Mouse (Mus musculus) hindbrain, embryonic 14.5 days (tissue): ENCODE data around the gene Galnt18. TPM values are rescaled to one million over a fixed set of nuclear protein-coding genes. Genes with fewer than 3 reads are reported as not detected.

Experiments
- ATAC-seq: fragments of 200-750 bp; cut with Nextera tagmentation; 2 replicates; pipeline ENCODE4 v1.8.0; 2017; ENCODE audit warnings: moderate number of reproducible peaks, mild to moderate bottlenecking, moderate TSS enrichment, moderate library complexity; ENCODE audit not compliant: low FRiP score
- DNase-seq: peaks from one replicate; pipeline ENCODE4 v3.0.0-alpha.2; 2015; ENCODE audit warnings: low spot score
- H3K27ac ChIP-seq: fragments of 300-500 bp; sonication (generic); 2 replicates; pipeline ENCODE4 v1.5.1; 2014; ENCODE audit warnings: mild to moderate bottlenecking, moderate library complexity
- H3K27me3 ChIP-seq: fragments of 300-500 bp; sonication (generic); 2 replicates; pipeline ENCODE4 v1.6.1; 2014; ENCODE audit warnings: mild to moderate bottlenecking, low read length, mixed read lengths; ENCODE audit not compliant: control insufficient read depth, insufficient read depth
- H3K36me3 ChIP-seq: fragments of 300-500 bp; sonication (generic); replicated peaks from 2 replicates; pipeline ENCODE4 v1.6.1; 2014; ENCODE audit not compliant: control insufficient read depth, insufficient read depth
- H3K4me1 ChIP-seq: fragments of 300-500 bp; sonication (generic); replicated peaks from 2 replicates; pipeline ENCODE4 v1.6.1; 2014; ENCODE audit warnings: antibody characterized with exemption, low read length, mixed read lengths; ENCODE audit not compliant: control insufficient read depth, insufficient read depth
- H3K4me2 ChIP-seq: fragments of 300-500 bp; sonication (generic); replicated peaks from 2 replicates; pipeline ENCODE4 v1.6.1; 2014; ENCODE audit warnings: mild to moderate bottlenecking, moderate library complexity
- H3K4me3 ChIP-seq: fragments of 300-500 bp; sonication (generic); replicated peaks from 2 replicates; pipeline ENCODE4 v1.5.1; 2014; ENCODE audit warnings: mild to moderate bottlenecking, low read length
- H3K9ac ChIP-seq: fragments of 300-500 bp; sonication (generic); 2 replicates; pipeline ENCODE4 v1.6.1; 2014
- H3K9me3 ChIP-seq: fragments of 300-500 bp; sonication (generic); 2 replicates; pipeline ENCODE4 v1.6.1; 2016; ENCODE audit warnings: low read length; ENCODE audit not compliant: control insufficient read depth
- WGBS: fragments of 180-500 bp; shearing (Covaris S2); extraction: QIAGEN DNeasy Blood & Tissue Kit; methylation state at CpG from one replicate; pipeline ENCODE4 v1.1.7; 2014; 5-methylcytosine and 5-hydroxymethylcytosine counted together
- polyA plus RNA-seq: library from polyadenylated mRNA; unstranded; fragments of >200 nt; fragmentation: Nextera tagmentation; extraction: Ambion mirVana; gene quantifications from 2 replicates; pipeline ENCODE4 v1.2.1, GENCODE M21; 2014

Gene Galnt18
- polyA plus RNA-seq, 1 experiment from 2014 or later, result 10.9 TPM

- Histone ChIP-seq H3K36me3 (no peaks in the 10 kb centered on the region), H3K27ac (no peak overlapping the region), H3K9me3 (no peaks in the 10 kb centered on the region), H3K4me2 (no peak overlapping the region), H3K4me3 (no peak overlapping the region), H3K4me1 (peaks cover 25% of the 10 kb centered on the region), H3K9ac (no peak overlapping the region), H3K27me3 (no peaks in the 10 kb centered on the region)
- DNase-seq (no peak), ATAC-seq (no peak)
- WGBS, result 59% methylated on average over 1 of the region's 1 CpGs
Measured at GRCm38 (mm10) chr7:111545614-111546013, 234.2 kb downstream of the Galnt18 start.

DNA sequence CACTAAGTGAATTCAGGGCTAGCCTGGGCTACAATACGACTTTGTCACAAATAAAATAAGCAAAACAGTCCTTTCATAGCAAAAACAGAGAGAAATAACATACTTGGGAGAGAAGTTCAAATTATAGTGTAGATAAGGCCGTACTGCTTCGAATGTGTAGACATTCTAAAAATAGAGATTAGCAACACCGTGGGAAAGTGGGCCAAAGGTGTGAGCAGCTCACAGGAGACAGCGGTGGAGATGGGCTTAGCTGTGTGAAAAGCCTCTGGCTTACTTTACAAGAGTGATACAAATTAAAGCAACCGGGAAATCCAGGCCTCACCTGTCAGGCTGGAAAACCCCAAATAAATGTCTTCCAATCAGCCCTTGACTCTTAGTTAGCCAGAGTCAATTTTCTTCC is 241.8 kb downstream of the Galnt18 start:
- Histone ChIP-seq H3K4me1 (no peaks in the 10 kb centered on the region), H3K4me3 (no peak overlapping the region), H3K4me2 (no peak overlapping the region), H3K27me3 (no peaks in the 10 kb centered on the region), H3K27ac (no peak overlapping the region), H3K36me3 (no peaks in the 10 kb centered on the region), H3K9me3 (no peaks in the 10 kb centered on the region), H3K9ac (no peak overlapping the region)
- no peak for ATAC-seq
- no peak for DNase-seq
- 83% methylated on average over 6 of the region's 6 CpGs for WGBS

DNA sequence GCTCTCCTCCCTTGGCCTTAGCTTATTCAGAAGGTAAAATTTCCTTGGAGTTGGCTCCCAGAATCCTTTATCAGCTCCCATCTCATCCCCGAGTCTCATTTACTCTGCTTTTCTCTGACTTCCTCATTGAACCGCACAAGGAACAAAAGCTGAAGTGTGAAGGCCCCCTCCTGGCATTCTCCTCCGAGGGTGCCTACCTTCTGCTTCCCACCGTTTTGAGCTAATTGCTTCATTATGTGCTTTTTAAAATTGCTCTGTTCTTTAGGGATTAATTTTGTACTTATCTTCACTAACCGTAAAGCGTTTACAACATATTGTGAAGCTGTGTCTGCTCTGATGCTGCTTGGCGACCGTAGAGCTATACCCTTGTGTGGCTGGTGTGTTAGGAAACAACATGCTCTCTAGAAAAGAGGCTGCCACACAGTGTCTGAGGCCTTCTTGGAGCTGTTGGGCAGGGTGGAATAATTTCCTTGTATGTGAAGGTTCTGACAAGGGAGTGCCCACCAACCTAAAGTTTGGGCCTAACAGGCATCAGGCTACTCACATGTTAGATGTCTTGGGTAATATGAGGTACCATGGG is 244.9 kb downstream of the Galnt18 start:
- Histone ChIP-seq H3K4me2 (no peak overlapping the region), H3K36me3 (no peaks in the 10 kb centered on the region), H3K27ac (no peak overlapping the region; the same call in 1 of the 2 replicates), H3K4me1 (no peaks in the 10 kb centered on the region), H3K9me3 (no peaks in the 10 kb centered on the region), H3K4me3 (no peak overlapping the region), H3K27me3 (no peaks in the 10 kb centered on the region), H3K9ac (no peak overlapping the region)
- DNase-seq (no peak), ATAC-seq (no peak)
- WGBS, result 53% methylated on average over 8 of the region's 8 CpGs

GRCm38 (mm10) chr7:111528961-111529643 is 250.7 kb downstream of the Galnt18 start:
- H3K4me2 ChIP-seq, result no peak overlapping the region

DNA sequence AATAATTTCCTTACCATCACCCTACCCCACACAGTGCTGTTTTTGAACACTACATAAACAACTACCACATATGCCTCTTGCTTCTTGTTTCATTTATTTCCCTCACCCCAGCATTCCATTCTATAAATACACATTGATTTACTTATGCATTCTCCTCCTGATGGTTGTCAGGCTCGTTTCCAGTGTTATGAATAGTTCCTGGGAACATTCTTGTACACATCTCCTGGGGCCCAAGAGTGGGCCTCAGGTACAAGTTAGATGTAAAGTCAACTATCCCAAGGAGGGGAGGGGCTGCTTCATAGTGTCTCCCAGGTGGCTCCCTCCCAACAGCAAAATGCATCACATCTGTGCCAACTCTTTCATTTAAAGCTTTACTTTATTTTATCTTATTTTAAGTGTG is 251.3 kb downstream of the Galnt18 start:
- no peak overlapping the region for H3K27ac ChIP-seq
- H3K9ac ChIP-seq, result no peak overlapping the region
- no peak overlapping the region for H3K4me2 ChIP-seq
- no peaks in the 10 kb centered on the region for H3K27me3 ChIP-seq
- DNase-seq (no peak), ATAC-seq (no peak)
- WGBS, result 53% methylated on average over 1 of the region's 1 CpGs
- no peak overlapping the region for H3K4me3 ChIP-seq
- no peaks in the 10 kb centered on the region for H3K36me3 ChIP-seq
- H3K4me1 ChIP-seq, result no peaks in the 10 kb centered on the region
- H3K9me3 ChIP-seq, result no peaks in the 10 kb centered on the region

More at GRCm38 (mm10) chr7:111528961-111529643, 250.7 kb downstream of the Galnt18 start:
- H3K27me3 ChIP-seq, result no peaks in the 10 kb centered on the region
- H3K9ac ChIP-seq, result no peak overlapping the region
- ATAC-seq (no peak), DNase-seq (no peak)
- H3K27ac ChIP-seq, result no peak overlapping the region
- WGBS, result 92% methylated on average over 3 of the region's 3 CpGs
- no peaks in the 10 kb centered on the region for H3K36me3 ChIP-seq
- H3K4me1 ChIP-seq, result no peaks in the 10 kb centered on the region
- no peaks in the 10 kb centered on the region for H3K9me3 ChIP-seq
- no peak overlapping the region for H3K4me3 ChIP-seq

DNA sequence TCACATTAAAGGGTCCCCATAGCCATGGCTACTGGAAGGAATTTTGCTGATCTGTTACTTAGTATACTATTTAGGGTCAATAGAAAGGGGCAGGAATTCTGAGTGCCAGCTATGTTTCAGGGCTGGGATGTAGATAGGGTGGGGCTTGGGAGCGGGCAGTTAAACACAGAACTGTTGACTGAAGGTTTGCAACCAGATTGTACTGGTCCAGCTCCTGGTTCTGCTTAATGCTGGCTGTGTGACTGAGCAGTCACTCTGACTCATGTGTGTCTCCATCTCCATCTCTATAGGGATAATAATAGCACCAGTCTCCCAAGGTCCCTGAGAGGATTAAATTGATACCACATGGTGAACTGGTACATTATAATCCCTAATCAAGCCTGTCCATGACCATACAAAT is 258.9 kb downstream of the Galnt18 start:
- Histone ChIP-seq H3K36me3 (no peaks in the 10 kb centered on the region), H3K27me3 (no peaks in the 10 kb centered on the region), H3K4me3 (no peak overlapping the region), H3K4me1 (no peaks in the 10 kb centered on the region), H3K4me2 (no peak overlapping the region), H3K9ac (no peak overlapping the region), H3K27ac (no peak overlapping the region), H3K9me3 (no peaks in the 10 kb centered on the region)
- no peak for ATAC-seq
- WGBS, result 87% methylated on average over 1 of the region's 1 CpGs
- DNase-seq, result no peak

DNA sequence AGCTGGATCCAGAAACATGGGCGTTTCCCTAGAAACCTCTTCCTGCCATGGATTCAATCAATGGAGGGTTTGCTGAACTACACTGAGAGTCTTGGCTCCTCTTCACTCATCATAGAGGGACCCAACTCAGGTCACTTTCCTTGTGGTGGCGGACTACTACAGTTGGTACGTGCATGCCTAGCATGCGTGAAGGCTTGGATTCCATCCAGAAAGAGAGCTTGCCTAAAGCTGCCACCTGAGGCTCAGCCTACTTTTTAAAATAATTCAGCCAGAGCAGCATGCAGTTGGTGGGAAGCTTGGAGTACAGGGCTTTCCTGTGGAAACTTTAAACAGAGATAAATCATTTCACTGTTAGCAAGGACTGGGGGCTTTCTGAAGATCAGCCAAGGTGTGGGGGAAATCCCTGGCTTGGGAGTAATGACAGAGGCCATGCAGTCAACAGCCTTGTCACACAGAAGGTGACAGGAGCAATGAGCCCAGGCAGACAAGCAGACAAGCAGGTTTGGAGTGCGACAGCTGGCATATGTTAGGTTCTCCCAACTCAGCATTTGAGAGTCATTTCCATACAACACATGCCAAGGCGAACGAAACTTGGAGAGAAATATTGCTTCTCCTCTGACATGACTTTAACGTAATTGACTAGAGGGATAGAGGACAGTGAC is 261.1 kb downstream of the Galnt18 start:
- Histone ChIP-seq H3K4me1 (no peaks in the 10 kb centered on the region), H3K27me3 (no peaks in the 10 kb centered on the region), H3K27ac (no peak overlapping the region), H3K4me3 (no peak overlapping the region), H3K9me3 (no peaks in the 10 kb centered on the region), H3K36me3 (no peaks in the 10 kb centered on the region), H3K4me2 (no peak overlapping the region), H3K9ac (no peak overlapping the region)
- DNase-seq, result peak; percentile 31
- 74% methylated on average over 8 of the region's 8 CpGs for WGBS
- ATAC-seq, result no peak

- DNase-seq (no peak), ATAC-seq (no peak)
- no peak overlapping the region for H3K9ac ChIP-seq
- no peaks in the 10 kb centered on the region for H3K27me3 ChIP-seq
- no peaks in the 10 kb centered on the region for H3K36me3 ChIP-seq
- WGBS, result 67% methylated on average over 1 of the region's 1 CpGs
- no peak overlapping the region for H3K4me2 ChIP-seq
- no peak overlapping the region for H3K4me3 ChIP-seq
- no peaks in the 10 kb centered on the region for H3K4me1 ChIP-seq
- no peak overlapping the region for H3K27ac ChIP-seq
- H3K9me3 ChIP-seq, result no peaks in the 10 kb centered on the region
Measured at GRCm38 (mm10) chr7:111516882-111517281, 262.9 kb downstream of the Galnt18 start.

DNA sequence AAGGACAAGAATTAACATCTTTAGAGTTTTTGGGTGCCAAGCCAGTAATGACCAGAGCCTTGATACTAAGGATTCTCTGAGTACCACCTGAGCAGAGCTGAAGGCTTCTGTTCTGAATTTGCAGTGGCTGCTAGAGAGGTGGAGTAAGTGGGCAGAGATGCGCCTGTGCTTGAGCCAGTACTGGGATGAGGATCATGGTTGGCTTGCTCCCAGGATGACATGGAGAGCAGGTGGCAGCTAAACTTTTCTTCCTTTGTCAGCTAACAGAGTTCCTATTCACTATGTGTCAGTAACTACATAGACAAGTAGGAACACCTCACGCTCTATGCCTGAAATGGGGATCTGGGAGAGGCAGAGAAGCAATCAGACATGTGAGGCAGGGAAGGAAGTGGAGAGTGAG is 264.3 kb downstream of the Galnt18 start:
- H3K27ac ChIP-seq, result no peak overlapping the region
- H3K9me3 ChIP-seq, result no peaks in the 10 kb centered on the region
- no peak overlapping the region for H3K4me2 ChIP-seq
- H3K9ac ChIP-seq, result no peak overlapping the region
- no peaks in the 10 kb centered on the region for H3K4me1 ChIP-seq
- DNase-seq (no peak), ATAC-seq (no peak)
- H3K36me3 ChIP-seq, result no peaks in the 10 kb centered on the region
- H3K27me3 ChIP-seq, result no peaks in the 10 kb centered on the region
- 93% methylated on average over 2 of the region's 2 CpGs for WGBS
- no peak overlapping the region for H3K4me3 ChIP-seq
